Mouse (Mus musculus) thymus, adult 2 months (tissue): ENCODE results near the gene Slc25a10. TPM values are rescaled to one million over a fixed set of nuclear protein-coding genes. Genes with fewer than 3 reads are reported as not detected.
A peak's percentile ranks its signal among the peaks of the same experiment; 100 is the strongest.

Source experiments
- DNase-seq: peaks from one replicate; pipeline ENCODE4 v3.0.0; 2021
- H3K27ac ChIP-seq: fragments of 200-500 bp; 2 replicates; pipeline ENCODE4 v1.5.1; 2012; ENCODE audit warnings: low read length, control low read depth; ENCODE audit not compliant: control insufficient read depth, insufficient read depth
- H3K27me3 ChIP-seq: fragments of 200-500 bp; 2 replicates; pipeline ENCODE4 v1.6.1; 2012; ENCODE audit warnings: mild to moderate bottlenecking, low read length, moderate library complexity, mixed read lengths; ENCODE audit not compliant: control insufficient read depth, insufficient read depth
- H3K36me3 ChIP-seq: fragments of 200-500 bp; 2 replicates; pipeline ENCODE4 v1.6.1; 2012; ENCODE audit warnings: mild to moderate bottlenecking, low read length, moderate library complexity; ENCODE audit not compliant: control insufficient read depth, insufficient read depth
- H3K4me1 ChIP-seq: fragments of 200-500 bp; replicated peaks from 2 replicates; pipeline ENCODE4 v1.6.1; 2012; ENCODE audit warnings: low read length; ENCODE audit not compliant: control insufficient read depth, insufficient read depth
- H3K4me3 ChIP-seq: fragments of 200-500 bp; 2 replicates; pipeline ENCODE4 v1.5.1; 2012; ENCODE audit warnings: mild to moderate bottlenecking, low read length, control low read depth, moderate library complexity; ENCODE audit not compliant: control insufficient read depth, insufficient read depth
- CTCF ChIP-seq: fragments of 200-500 bp; IDR thresholded peaks from 2 replicates; pipeline ENCODE4 v1.5.1; 2012; ENCODE audit warnings: mild to moderate bottlenecking, control low read depth, low read length, moderate library complexity, borderline replicate concordance; ENCODE audit not compliant: control insufficient read depth, poor library complexity, insufficient read depth; ENCODE audit errors: extremely low read depth
- POLR2A ChIP-seq: fragments of 200-500 bp; IDR thresholded peaks from 2 replicates; pipeline ENCODE4 v1.6.1; 2012; ENCODE audit warnings: mild to moderate bottlenecking, low read length, control low read depth, moderate library complexity; ENCODE audit not compliant: control insufficient read depth, poor library complexity, insufficient read depth; ENCODE audit errors: extremely low read depth
- WGBS: fragments of 180-500 bp; shearing (Covaris S2); methylation state at CpG from one replicate; pipeline ENCODE4 v1.1.7; 2018; 5-methylcytosine and 5-hydroxymethylcytosine counted together
- polyA plus RNA-seq: library from polyadenylated mRNA; depleted of rRNA; stranded (reverse); fragments of >200 nt; gene quantifications from 2 replicates; pipeline ENCODE4 v1.2.3, GENCODE M21; 2012

Gene Slc25a10
- polyA plus RNA-seq, 1 experiment: 102 TPM

GRCm38 (mm10) chr11:120492024-120492877 is 611 bp downstream of the Slc25a10 start:
- no peaks in the 10 kb centered on the region for H3K27me3 ChIP-seq
- peaks cover 4% of the 10 kb centered on the region; the same call in 1 of the 2 replicates for H3K36me3 ChIP-seq
- no peak for TF ChIP-seq CTCF
- no peak for TF ChIP-seq POLR2A
- no peak overlapping the region for H3K27ac ChIP-seq
- peaks cover 19% of the 10 kb centered on the region for H3K4me1 ChIP-seq
- under 1% methylated on average over 48 of the region's 48 CpGs for WGBS
- peak; percentile 43 for DNase-seq
- peak overlapping the region; percentile 86 for H3K4me3 ChIP-seq

- no peak for DNase-seq
- TF ChIP-seq POLR2A (no peak), CTCF (no peak)
- no peak overlapping the region for H3K27ac ChIP-seq
- H3K4me1 ChIP-seq: peaks cover 19% of the 10 kb centered on the region
- H3K4me3 ChIP-seq: no peak overlapping the region
- H3K27me3 ChIP-seq: no peaks in the 10 kb centered on the region
- 40% methylated on average over 3 of the region's 3 CpGs for WGBS
- no peaks in the 10 kb centered on the region; the same call in 1 of the 2 replicates for H3K36me3 ChIP-seq
Observed at GRCm38 (mm10) chr11:120492878-120493203, 1.2 kb downstream of the Slc25a10 start.

DNA sequence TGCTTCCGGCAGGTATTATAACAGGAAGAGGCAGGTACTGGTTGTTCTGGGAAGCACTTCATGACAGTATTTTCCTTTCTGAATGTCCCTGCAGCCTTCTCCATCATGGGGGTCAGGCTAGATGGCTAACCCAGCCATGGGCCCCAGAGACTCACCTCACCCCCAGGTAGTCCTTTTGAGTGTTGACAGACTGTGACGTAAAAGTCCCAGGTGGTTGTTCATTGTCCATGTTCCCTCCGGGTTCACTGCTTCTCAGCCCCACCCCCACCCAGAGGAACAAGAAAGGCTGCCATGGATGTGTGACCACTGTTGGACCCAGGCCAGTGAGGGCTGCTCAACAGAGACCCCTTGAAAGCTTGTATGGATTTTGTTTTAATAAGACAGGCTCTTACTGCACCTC is 1.7 kb downstream of the Slc25a10 start:
- H3K27me3 ChIP-seq: no peaks in the 10 kb centered on the region
- H3K4me1 ChIP-seq: peaks cover 19% of the 10 kb centered on the region
- no peak overlapping the region for H3K27ac ChIP-seq
- H3K36me3 ChIP-seq: no peaks in the 10 kb centered on the region
- DNase-seq: no peak
- 88% methylated on average over 3 of the region's 3 CpGs for WGBS
- TF ChIP-seq POLR2A (no peak), CTCF (no peak)
- no peak overlapping the region for H3K4me3 ChIP-seq

GRCm38 (mm10) chr11:120493911-120494310 is 2.3 kb downstream of the Slc25a10 start:
- no peak for DNase-seq
- Histone ChIP-seq H3K27ac (no peak overlapping the region), H3K4me3 (no peak overlapping the region), H3K4me1 (peaks cover 19% of the 10 kb centered on the region), H3K36me3 (no peaks in the 10 kb centered on the region), H3K27me3 (no peaks in the 10 kb centered on the region)
- no peak for TF ChIP-seq POLR2A
- no peak for TF ChIP-seq CTCF
- 95% methylated on average over 3 of the region's 3 CpGs for WGBS

- TF ChIP-seq POLR2A: no peak
- TF ChIP-seq CTCF: no peak
- WGBS: 99% methylated on average over 3 of the region's 3 CpGs
- Histone ChIP-seq H3K36me3 (no peaks in the 10 kb centered on the region), H3K27me3 (no peaks in the 10 kb centered on the region), H3K4me3 (no peak overlapping the region), H3K27ac (no peak overlapping the region), H3K4me1 (peaks cover 7% of the 10 kb centered on the region)
- DNase-seq: no peak
Observed at GRCm38 (mm10) chr11:120497436-120497835, 5.8 kb downstream of the Slc25a10 start.

DNA sequence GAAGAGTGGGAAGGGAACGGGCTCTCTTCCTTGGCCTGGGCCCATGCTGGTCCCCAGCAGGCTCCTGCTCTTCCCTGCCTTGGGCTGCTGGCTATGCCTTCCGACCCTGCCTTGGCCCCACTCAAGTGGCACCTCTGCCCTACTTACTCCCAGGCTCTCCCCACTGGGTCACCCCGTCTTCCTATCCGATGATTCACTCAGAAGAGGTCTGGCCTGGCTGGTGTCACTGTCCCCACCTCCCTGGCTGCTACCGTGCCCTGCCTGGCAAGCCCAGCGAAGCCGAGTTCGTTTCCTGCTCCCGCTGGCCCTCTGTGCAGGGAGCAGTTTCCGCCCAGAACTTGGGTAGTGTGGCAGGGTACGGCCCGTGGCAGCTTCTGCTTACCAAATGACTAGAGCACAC is 6.6 kb downstream of the Slc25a10 start:
- 95% methylated on average over 12 of the region's 12 CpGs for WGBS
- DNase-seq: no peak
- H3K27me3 ChIP-seq: no peaks in the 10 kb centered on the region
- H3K4me3 ChIP-seq: no peak overlapping the region
- no peaks in the 10 kb centered on the region for H3K36me3 ChIP-seq
- 0 out of 2 replicates have a peak, but pooled peaks cover 2% of the 10 kb centered on the region for H3K4me1 ChIP-seq
- H3K27ac ChIP-seq: no peak overlapping the region
- TF ChIP-seq POLR2A (no peak), CTCF (no peak)
